Mouse (Mus musculus) ES-E14 (cell line): Measurements from ENCODE around the gene Cd86. TPM values are rescaled to one million over a fixed set of nuclear protein-coding genes. Genes with fewer than 3 reads are reported as not detected.

Source experiments
- DNase-seq: peaks from one replicate; pipeline ENCODE4 v3.0.0-alpha.2; 2013; ENCODE audit warnings: low read depth, low spot score
- H3K27ac ChIP-seq: 2 replicates; pipeline ENCODE4 v1.5.1; 2012; ENCODE audit warnings: low read depth, mild to moderate bottlenecking, low read length, moderate library complexity, mixed read lengths; ENCODE audit not compliant: poor library complexity, insufficient read depth, severe bottlenecking
- H3K36me3 ChIP-seq: 2 replicates; pipeline ENCODE4 v1.6.1; 2012; ENCODE audit warnings: mild to moderate bottlenecking, low read length, moderate library complexity, mixed read lengths; ENCODE audit not compliant: control insufficient read depth, poor library complexity, insufficient read depth, severe bottlenecking
- H3K4me1 ChIP-seq, 2 experiments: fragments of 150-350 bp in 1 of 2; sonication (generic) in 1 of 2; 2 replicates each; pipeline ENCODE4 v1.6.1; 2012; ENCODE audit warnings: low read length in 2 of 2, mild to moderate bottlenecking in 1 of 2, mixed read lengths in 1 of 2; ENCODE audit not compliant: control insufficient read depth in 2 of 2, insufficient read depth in 2 of 2, poor library complexity in 1 of 2
- H3K4me3 ChIP-seq, 2 experiments: fragments of 150-350 bp in 1 of 2; sonication (generic) in 1 of 2; 2 replicates each; pipeline ENCODE4 v1.5.1; 2012; ENCODE audit warnings: low read length in 2 of 2, low read depth in 1 of 2, mild to moderate bottlenecking in 1 of 2, mixed read lengths in 1 of 2; ENCODE audit not compliant: insufficient read depth in 1 of 2, poor library complexity in 1 of 2, severe bottlenecking in 1 of 2
- H3K9ac ChIP-seq: 2 replicates; pipeline ENCODE4 v1.6.1; 2012; ENCODE audit warnings: low read depth, mild to moderate bottlenecking, low read length, mixed read lengths; ENCODE audit not compliant: poor library complexity, insufficient read depth, severe bottlenecking
- H3K9me3 ChIP-seq: fragments of 150-350 bp; sonication (generic); 2 replicates; pipeline ENCODE4 v1.6.1; 2012; ENCODE audit warnings: low read depth, mild to moderate bottlenecking, low read length; ENCODE audit not compliant: control insufficient read depth, insufficient read depth
- CHD2 ChIP-seq: IDR thresholded peaks from 2 replicates; pipeline ENCODE4 v1.6.1; 2014; ENCODE audit warnings: mild to moderate bottlenecking, low read depth, low read length, inconsistent platforms
- HCFC1 ChIP-seq: IDR thresholded peaks from 2 replicates; pipeline ENCODE4 v1.6.1; 2012; ENCODE audit warnings: low read length, inconsistent platforms, borderline replicate concordance; ENCODE audit not compliant: insufficient read depth
- MAFK ChIP-seq: IDR thresholded peaks from 2 replicates; pipeline ENCODE4 v1.6.1; 2014; ENCODE audit warnings: mild to moderate bottlenecking, low read depth, low read length, inconsistent platforms; ENCODE audit not compliant: insufficient read depth
- ZC3H11A ChIP-seq: IDR thresholded peaks from 2 replicates; pipeline ENCODE4 v1.6.1; 2012; ENCODE audit warnings: low read depth, mild to moderate bottlenecking, inconsistent platforms, low read length, borderline replicate concordance
- ZNF384 ChIP-seq: IDR thresholded peaks from 2 replicates; pipeline ENCODE4 v1.6.1; 2012; ENCODE audit warnings: low read depth, low read length, inconsistent platforms
- in situ Hi-C, 2 experiments: fragments of 600-800 bp; cut with MboI; formaldehyde crosslinking; loops; one replicate each; pipeline ENCODE4 v1.15.1; 2025; ENCODE audit warnings: low sequenced_read_pairs in 2 of 2, inconsistent platforms in 1 of 2; ENCODE audit not compliant: unreplicated experiment in 2 of 2
- total RNA-seq: library from RNA; depleted of rRNA; stranded (reverse); fragments of 300-350 nt; gene quantifications from 2 replicates; pipeline ENCODE4 v1.2.3, GENCODE M21; 2012

Cd86 gene
- total RNA-seq, 1 experiment, result 0.62 TPM

- Histone ChIP-seq H3K27ac (no peak overlapping the region), H3K4me3 (no peak overlapping the region), H3K4me1 (peaks cover 0 to 6% of the 10 kb centered on the region in 2 experiments; a peak in 1 of 4 replicates), H3K9me3 (no peaks in the 10 kb centered on the region), H3K36me3 (no peaks in the 10 kb centered on the region), H3K9ac (no peak overlapping the region)
- in situ Hi-C loops, result no loop called here
- no peak for DNase-seq
- no peak for TF ChIP-seq CHD2
- no peak for TF ChIP-seq ZNF384
- no peak for TF ChIP-seq ZC3H11A
- no peak for TF ChIP-seq HCFC1
- TF ChIP-seq MAFK, result no peak
Measured at GRCm38 (mm10) chr16:36634421-36634820, 31.5 kb downstream of the Cd86 start.

- no peak for DNase-seq
- TF ChIP-seq MAFK (no peak), ZNF384 (no peak), ZC3H11A (no peak), CHD2 (no peak), HCFC1 (no peak)
Measured at GRCm38 (mm10) chr16:36632229-36632628, 33.7 kb downstream of the Cd86 start.

GRCm38 (mm10) chr16:36631607-36632006, 34.3 kb downstream of the Cd86 start:
- H3K9me3 ChIP-seq, result no peaks in the 10 kb centered on the region
- no peak overlapping the region for H3K27ac ChIP-seq
- peaks cover 4 to 10% of the 10 kb centered on the region in 2 experiments; a peak in 1 of 4 replicates for H3K4me1 ChIP-seq
- no peaks in the 10 kb centered on the region for H3K36me3 ChIP-seq
- no peak overlapping the region for H3K9ac ChIP-seq
- in situ Hi-C loops, result no loop called here
- DNase-seq, result no peak
- TF ChIP-seq ZC3H11A, result no peak
- TF ChIP-seq HCFC1, result no peak
- no peak for TF ChIP-seq ZNF384
- no peak for TF ChIP-seq CHD2
- TF ChIP-seq MAFK, result no peak
- H3K4me3 ChIP-seq, result no peak overlapping the region

More at GRCm38 (mm10) chr16:36632229-36632628, 33.7 kb downstream of the Cd86 start:
- H3K4me1 ChIP-seq, result peaks cover 0 to 6% of the 10 kb centered on the region in 2 experiments; a peak in 1 of 4 replicates
- no peak overlapping the region for H3K9ac ChIP-seq
- H3K36me3 ChIP-seq, result no peaks in the 10 kb centered on the region
- in situ Hi-C loops, result no loop called here
- no peak overlapping the region for H3K27ac ChIP-seq
- H3K4me3 ChIP-seq, result no peak overlapping the region
- no peaks in the 10 kb centered on the region for H3K9me3 ChIP-seq

- Histone ChIP-seq H3K36me3 (no peaks in the 10 kb centered on the region), H3K27ac (no peak overlapping the region), H3K4me1 (peaks cover 4 to 5% of the 10 kb centered on the region in 2 experiments; a peak in 1 of 4 replicates), H3K9ac (no peak overlapping the region), H3K4me3 (no peak overlapping the region), H3K9me3 (no peaks in the 10 kb centered on the region)
- DNase-seq, result no peak
- TF ChIP-seq ZC3H11A (no peak), ZNF384 (no peak), MAFK (no peak)
- in situ Hi-C loops, result no loop called here
Measured at GRCm38 (mm10) chr16:36627740-36628139, 38.1 kb downstream of the Cd86 start.
